Mouse (Mus musculus): ENCODE measurements around the gene Fgf11.

GRCm38 (mm10) chr11:69791420-69791819, 10.2 kb downstream of the Fgf11 start:
- no peak for TF ChIP-seq POLR2A (IDR thresholded peaks at IDR 0.05; ENCODE audit: low read depth, low read length)
- TF ChIP-seq CTCF (IDR thresholded peaks at IDR 0.05; ENCODE audit: extremely low read depth, insufficient read depth, insufficient read length, insufficient replicate concordance): no peak

All from spleen, adult 2 months (tissue).